Mouse (Mus musculus) C2C12 (cell line): ENCODE data around the gene Fkbp1a.

ENCODE experiments used
- CTCF ChIP-seq: IDR thresholded peaks from one replicate; pipeline ENCODE4 v1.5.1; 2011; ENCODE audit not compliant: control insufficient read depth, insufficient read depth, insufficient read length
- FOSL1 ChIP-seq: IDR thresholded peaks from one replicate; pipeline ENCODE4 v1.8.0; 2011; ENCODE audit warnings: mild to moderate bottlenecking, low read length; ENCODE audit not compliant: poor library complexity, insufficient read depth, severe bottlenecking
- MYOD1 ChIP-seq: IDR thresholded peaks from one replicate; pipeline ENCODE4 v1.6.1; 2011; ENCODE audit warnings: low read depth; ENCODE audit not compliant: control insufficient read depth, insufficient read length
- USF1 ChIP-seq: IDR thresholded peaks from one replicate; pipeline ENCODE4 v1.6.1; 2011; ENCODE audit warnings: low read depth, mild to moderate bottlenecking, control low read depth, moderate library complexity

GRCm38 (mm10) chr2:151564006-151564405 is 21.7 kb downstream of the Fkbp1a start:
- TF ChIP-seq MYOD1 = no peak
- TF ChIP-seq CTCF = no peak
- no peak for TF ChIP-seq USF1
- TF ChIP-seq FOSL1 = no peak
